Mouse (Mus musculus) brown adipose tissue, adult 24 weeks (tissue): ENCODE results near the gene Pcnp. TPM values are rescaled to one million over a fixed set of nuclear protein-coding genes. Genes with fewer than 3 reads are reported as not detected.
A peak's percentile ranks its signal among the peaks of the same experiment; 100 is the strongest.
"Not testable (repeated sequence)": the region's sequence is repeated elsewhere in the genome, so short reads cannot be mapped to it uniquely, and the experiment has no call there.

Experiments
- H3K27ac ChIP-seq: fragments of 200-500 bp; replicated peaks from 2 replicates; pipeline ENCODE4 v1.5.1; 2012; ENCODE audit warnings: low read depth, mild to moderate bottlenecking, low read length
- H3K4me1 ChIP-seq: fragments of 200-500 bp; 2 replicates; pipeline ENCODE4 v1.6.1; 2012; ENCODE audit warnings: low read length, mixed read lengths; ENCODE audit not compliant: control insufficient read depth, insufficient read depth, insufficient read length
- H3K4me3 ChIP-seq: fragments of 200-500 bp; 2 replicates; pipeline ENCODE4 v1.5.1; 2012; ENCODE audit warnings: low read depth, mild to moderate bottlenecking, low read length, moderate library complexity; ENCODE audit not compliant: insufficient read depth
- polyA plus RNA-seq: library from polyadenylated mRNA; stranded (reverse); fragments of >200 nt; gene quantifications from 2 replicates; pipeline ENCODE4 v1.2.4, GENCODE M21; 2012; ENCODE audit not compliant: missing spikeins, insufficient read depth, insufficient read length

Gene Pcnp
- polyA plus RNA-seq, 1 experiment = 80.9 TPM

DNA sequence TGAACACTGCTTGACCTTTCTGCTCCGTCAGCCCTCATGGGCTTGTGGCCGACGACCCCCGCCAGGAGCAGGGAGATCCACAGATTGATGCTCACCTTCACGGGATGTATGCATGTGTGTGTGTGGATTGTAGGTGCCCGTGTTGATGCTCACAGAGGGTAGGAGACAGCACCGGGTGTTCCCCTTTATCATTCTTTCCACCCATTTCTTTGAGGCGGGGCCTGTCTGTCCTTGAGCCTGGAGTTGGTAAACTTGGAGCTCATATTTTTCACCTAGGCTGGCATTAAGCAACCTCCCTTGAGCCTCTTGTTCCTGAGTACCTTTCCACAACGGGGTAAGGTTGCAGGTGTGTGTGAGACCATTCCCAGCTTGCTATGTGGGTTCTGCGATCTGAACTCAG is 28.6 kb upstream of the Pcnp start:
- no peak overlapping the region for H3K4me3 ChIP-seq
- no peaks in the 10 kb centered on the region for H3K4me1 ChIP-seq
- no peak overlapping the region for H3K27ac ChIP-seq

DNA sequence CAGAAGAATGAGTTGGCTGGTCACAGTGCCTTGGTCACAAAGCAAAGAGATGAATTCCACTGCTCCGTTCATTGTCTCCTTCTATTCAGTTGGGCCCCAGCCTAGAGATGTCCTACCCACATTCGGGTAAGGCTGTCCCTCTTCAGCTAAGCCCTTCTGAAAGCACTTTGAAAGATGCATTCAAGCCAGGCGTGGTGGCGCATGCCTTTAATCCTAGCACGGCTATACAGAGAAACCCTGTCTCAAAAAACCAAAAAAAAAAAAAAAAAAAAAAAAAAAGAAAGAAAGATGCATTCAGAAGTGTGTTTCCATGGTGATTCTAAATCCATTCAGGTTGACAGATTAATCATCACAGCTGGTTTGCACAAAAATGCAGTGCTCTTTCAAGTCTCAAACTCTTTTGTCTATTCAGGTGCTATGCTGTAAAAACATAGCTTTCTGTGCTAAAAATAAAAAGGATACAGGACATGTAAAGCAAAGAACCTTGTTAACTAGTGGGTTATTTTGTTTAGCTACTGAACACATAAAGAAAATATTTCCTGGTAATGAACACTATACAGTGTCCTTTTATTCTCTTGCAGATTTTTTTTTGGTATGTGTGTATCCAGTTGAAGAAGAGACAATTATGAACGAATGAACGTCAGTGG is 27.5 kb upstream of the Pcnp start:
- Histone ChIP-seq H3K4me3 (no peak overlapping the region), H3K27ac (no peak overlapping the region), H3K4me1 (no peaks in the 10 kb centered on the region)

DNA sequence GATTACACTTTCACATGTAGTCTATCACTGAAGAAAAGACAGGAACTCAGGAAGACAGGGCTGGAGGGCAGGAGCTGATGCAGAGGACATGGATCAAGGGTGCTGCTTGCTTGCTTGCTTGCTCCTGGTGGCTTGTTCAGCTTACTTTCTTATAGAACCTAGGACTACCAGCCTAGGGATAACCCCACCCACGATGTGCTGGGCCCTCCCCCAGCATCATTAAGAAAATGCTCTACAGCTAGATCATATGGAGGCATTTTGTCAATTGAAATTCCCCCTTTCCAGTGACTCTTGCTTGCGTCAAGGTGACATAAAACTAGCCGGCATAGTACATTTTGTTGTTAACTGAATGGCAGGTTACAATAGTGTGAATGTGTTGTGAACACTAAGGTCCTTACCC is 26.4 kb upstream of the Pcnp start:
- no peak overlapping the region for H3K4me3 ChIP-seq
- H3K27ac ChIP-seq = no peak overlapping the region
- H3K4me1 ChIP-seq = no peaks in the 10 kb centered on the region

DNA sequence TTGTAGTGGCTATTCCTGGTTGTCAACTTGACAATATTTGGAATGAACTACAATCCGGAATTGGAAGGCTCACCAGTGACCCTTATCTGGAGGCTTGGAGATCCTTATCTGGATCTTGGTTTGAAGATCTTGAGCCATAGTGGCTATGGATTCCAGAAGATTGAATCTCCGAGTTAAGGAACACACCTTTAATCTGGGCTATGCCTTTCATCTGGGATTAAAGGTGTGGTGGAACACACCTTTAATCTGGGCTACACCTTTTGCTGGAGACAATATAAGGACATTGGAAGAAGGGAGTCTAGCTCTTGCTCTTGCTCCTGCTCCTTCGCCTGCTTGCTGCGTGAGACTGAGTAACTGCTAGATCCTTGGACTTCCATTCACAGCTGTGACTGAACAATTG is 18.5 kb upstream of the Pcnp start, which contains the start of gene Senp7:
Senp7 (plus strand) TSS at position 301 of the 400 bp plus-strand sequence.
- H3K27ac ChIP-seq, H3K4me1 ChIP-seq, H3K4me3 ChIP-seq: not testable (repeated sequence)

DNA sequence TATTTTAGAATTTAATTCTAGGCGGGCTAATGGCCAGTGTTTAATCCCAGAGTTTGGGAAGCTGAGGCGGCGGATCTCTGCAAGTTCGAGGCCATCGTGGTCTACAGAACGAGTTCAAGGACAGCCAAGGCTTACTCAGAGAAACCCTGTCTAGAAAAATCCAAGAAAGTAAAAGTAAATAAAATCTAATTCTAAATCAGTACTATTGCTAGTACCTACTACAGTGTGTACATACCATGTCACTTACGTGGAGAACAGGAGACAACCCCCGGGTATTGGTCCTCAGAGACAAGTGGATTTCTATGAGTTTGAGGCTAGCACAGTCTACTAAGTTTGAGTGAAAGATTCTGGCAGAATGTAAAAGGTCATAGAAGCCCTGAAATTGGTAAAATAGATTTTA is 8.6 kb upstream of the Pcnp start:
- Histone ChIP-seq H3K4me3 (peak overlapping the region; percentile 99), H3K4me1 (peaks cover 3% of the 10 kb centered on the region; the same call in 1 of the 2 replicates)

DNA sequence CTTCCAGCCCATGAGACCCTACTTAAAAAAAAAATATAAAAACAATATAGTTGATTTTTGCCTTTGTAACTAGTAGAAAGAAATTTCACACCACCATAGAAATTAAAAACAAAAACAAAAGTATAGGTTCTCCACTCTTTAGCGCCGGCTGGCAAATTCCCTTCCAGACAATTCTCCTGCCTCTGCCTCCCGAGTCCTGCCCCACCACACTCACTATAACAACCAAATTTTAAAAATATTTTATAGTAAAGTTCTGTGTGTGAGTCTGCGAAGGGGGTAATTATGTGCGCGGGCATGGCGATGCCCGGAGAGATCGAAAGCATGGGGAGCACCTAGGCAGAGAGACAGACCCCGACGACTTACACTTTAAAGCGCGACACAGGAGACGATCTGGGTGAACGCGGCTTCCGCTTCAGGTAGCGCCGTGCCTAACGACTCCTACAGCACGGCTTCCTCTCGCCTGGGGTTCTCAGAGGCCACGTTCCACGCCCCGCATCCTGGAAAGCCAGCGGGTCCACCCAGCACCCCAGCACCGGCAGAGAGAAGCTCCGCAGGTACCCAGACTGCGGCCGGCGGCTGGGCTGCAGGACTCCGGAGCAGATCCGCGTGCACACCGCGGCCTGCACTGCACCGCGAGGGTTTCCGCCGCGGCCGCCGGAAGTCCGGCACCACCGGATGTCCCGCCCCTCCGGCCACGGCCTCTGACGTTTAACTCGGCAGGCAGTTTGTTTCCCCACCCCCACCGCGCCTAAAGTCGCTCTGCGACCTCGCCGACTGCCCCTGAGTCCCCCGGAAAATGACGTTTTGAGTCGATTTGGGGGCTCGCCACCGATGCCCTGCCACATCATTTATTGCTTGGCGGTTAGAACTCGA is 7.8 kb upstream of the Pcnp start, which contains the start of gene Trmt10c:
Trmt10c (minus strand) TSS at position 682 of the 873 bp plus-strand sequence.
- Histone ChIP-seq H3K4me3 (peak within 1 kb of the TSS; percentile 99), H3K4me1 (peaks cover 3% of the 10 kb centered on the region; the same call in 1 of the 2 replicates), H3K27ac (peak within 1 kb of the TSS; percentile 99)

More for the DNA sequence above, 8.6 kb upstream of the Pcnp start:
- H3K27ac ChIP-seq = peak overlapping the region; percentile 99

DNA sequence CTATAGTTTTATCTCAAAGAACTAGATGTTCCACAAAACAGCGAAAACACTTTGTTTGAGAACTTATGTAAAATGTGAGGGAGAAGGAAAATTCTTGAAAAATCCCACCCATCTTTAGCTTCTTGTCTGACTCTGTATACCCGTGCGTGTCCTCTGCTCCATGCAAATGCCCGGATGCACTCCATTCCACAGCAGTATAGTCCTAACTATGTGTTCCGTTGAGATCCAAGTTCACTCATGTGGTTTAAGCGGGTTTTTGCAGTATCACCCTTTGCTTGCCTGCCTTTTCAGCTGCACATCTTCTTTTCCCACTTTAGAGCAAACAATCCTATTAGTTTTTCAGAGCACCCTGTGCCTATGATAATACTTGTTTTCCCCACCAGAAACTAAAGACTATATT is 7.0 kb upstream of the Pcnp start:
- Histone ChIP-seq H3K4me3 (peak overlapping the region; percentile 2; the same call in 1 of the 2 replicates), H3K4me1 (peaks cover 3% of the 10 kb centered on the region; the same call in 1 of the 2 replicates), H3K27ac (no peak overlapping the region)

DNA sequence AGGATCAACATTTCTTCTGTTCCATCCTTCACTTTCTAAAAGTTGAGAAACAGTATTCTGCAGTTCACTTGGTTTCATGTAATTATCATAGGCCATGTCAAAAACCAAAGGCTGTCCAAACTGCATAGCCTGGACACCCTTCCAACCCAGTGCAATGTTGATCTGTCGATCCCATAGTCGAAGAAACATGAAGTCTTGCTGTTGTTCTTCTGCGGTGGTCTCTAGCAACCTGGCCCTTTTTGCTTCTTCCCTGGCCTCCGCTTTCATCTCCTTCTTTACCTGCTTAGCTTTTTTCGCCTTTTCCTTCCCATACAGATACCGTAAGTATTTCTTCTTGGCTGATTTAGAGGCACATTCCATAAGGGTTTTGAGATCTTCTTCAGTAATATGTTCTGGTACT is 5.0 kb upstream of the Pcnp start:
- Histone ChIP-seq H3K4me1 (peaks cover 3% of the 10 kb centered on the region; the same call in 1 of the 2 replicates), H3K4me3 (no peak overlapping the region), H3K27ac (no peak overlapping the region)

DNA sequence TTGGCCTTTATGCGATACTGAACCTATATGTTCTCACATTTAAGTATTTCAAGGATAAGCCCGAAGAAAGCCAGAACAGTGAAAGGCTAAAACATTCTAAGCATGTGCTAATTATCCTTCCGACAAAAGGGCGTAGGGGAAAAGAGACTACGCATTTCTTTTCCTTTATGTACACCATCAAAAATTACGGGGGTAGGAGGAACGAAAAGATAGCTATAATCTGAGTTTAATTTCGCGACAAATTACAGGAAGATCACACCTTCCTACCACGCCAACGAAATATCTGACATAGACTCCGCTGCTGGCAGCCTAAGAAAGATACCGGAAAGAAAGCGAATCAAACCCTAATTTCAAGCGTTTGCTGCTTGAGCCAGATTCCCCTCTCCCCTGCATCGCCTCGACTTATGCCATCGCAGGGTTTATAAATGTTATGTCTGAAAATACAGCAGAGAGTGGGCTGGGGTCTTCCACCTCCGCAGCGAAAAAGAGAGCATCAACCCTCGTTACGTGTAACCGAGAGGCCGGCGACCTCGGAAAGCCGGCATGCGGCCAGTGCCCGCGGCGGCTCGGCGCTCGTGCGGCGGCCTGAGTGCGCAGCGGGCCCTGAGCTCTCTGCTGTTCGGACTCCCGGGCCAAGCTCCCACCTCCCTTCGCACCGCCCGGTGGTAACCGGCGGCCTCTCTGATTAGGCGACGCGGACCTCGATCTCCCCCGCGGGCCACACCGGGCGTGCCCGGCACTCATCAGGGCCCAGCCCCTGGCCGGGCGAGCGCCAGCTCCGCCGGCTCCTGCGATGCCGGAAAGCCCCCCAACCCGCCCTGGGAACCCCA is 602 bp downstream of the Pcnp start:
- H3K27ac ChIP-seq = peak overlapping the region; percentile 62
- peaks cover 4% of the 10 kb centered on the region for H3K4me1 ChIP-seq
- peak overlapping the region; percentile 93 for H3K4me3 ChIP-seq

DNA sequence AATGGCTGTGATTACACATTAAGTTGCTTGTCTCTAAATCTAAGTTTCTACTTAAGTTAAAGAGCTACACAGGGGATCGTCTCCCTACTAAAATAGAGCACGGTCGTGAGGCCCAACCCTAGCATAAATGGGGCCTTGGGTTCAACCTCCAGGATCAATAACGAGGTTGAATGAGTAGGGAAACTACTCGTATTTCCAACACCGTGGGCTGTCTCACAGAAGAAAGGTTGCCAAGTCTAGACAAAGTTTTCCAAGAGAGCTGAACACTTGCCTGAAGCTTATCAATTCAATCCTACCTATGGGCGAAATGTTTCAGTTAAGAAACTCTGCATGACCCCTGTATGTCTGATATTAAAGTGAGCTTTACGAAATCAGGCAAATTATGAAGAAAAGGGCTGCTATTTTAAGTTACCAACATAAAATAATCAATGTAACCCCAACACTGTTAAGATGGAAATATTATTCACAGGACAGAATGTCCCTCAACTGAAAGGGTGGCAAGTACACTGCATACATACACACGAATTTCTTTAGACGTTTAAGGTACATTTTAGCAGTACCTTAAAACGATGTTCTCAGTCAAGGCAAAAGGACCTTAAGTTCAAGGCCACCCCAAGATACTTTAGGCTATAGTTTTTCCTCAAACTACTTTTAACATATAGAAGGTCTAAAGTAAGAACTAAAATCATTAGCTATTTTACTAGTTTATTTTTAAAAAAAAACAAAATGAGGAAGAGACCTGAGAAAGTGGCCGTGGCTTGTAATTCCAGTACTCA is 1.5 kb downstream of the Pcnp start:
- Histone ChIP-seq H3K4me3 (peak overlapping the region; percentile 93; the same call in 1 of the 2 replicates), H3K4me1 (peaks cover 4% of the 10 kb centered on the region), H3K27ac (no peak overlapping the region)

DNA sequence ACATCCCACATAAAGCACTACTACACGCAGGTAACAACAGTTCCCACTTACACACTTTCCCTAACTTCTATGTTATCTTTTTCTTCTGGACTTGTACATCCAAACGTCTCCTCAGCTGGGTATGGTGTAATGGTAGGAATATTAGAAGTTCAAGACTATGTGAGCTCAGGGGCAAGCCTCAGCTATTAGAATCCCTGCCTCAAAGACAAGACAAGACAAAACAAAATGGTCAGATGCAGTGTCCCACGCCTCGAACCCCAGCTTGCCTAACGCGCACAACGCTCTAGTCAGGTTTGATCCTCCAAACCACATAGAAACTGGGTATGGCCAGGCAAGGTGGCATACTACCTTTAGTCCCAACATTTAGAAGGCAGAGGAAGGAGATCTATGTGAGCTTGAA is 9.9 kb downstream of the Pcnp start:
- H3K27ac ChIP-seq = no peak overlapping the region
- no peak overlapping the region for H3K4me3 ChIP-seq
- H3K4me1 ChIP-seq = no peaks in the 10 kb centered on the region

DNA sequence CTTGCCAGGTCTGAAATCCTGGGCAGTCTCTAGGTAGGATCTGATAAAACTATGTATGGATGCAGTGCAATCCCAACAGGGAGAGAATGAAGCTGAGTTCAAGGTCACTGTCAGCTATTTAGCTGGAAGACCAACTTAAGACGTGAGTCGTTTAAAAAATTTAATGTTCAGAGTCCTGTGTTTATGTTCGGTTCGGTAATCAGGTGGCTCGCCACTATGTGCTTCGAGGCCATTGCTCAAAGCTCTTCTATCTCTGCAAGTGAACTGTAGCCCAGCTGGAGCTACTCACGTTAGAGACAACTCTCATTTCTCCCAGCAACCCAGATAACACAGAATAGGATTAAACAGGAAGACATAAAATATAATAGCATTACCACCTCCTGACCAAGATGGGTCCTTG is 15.5 kb downstream of the Pcnp start:
- Histone ChIP-seq H3K4me1 (no peaks in the 10 kb centered on the region), H3K27ac (no peak overlapping the region), H3K4me3 (no peak overlapping the region)

DNA sequence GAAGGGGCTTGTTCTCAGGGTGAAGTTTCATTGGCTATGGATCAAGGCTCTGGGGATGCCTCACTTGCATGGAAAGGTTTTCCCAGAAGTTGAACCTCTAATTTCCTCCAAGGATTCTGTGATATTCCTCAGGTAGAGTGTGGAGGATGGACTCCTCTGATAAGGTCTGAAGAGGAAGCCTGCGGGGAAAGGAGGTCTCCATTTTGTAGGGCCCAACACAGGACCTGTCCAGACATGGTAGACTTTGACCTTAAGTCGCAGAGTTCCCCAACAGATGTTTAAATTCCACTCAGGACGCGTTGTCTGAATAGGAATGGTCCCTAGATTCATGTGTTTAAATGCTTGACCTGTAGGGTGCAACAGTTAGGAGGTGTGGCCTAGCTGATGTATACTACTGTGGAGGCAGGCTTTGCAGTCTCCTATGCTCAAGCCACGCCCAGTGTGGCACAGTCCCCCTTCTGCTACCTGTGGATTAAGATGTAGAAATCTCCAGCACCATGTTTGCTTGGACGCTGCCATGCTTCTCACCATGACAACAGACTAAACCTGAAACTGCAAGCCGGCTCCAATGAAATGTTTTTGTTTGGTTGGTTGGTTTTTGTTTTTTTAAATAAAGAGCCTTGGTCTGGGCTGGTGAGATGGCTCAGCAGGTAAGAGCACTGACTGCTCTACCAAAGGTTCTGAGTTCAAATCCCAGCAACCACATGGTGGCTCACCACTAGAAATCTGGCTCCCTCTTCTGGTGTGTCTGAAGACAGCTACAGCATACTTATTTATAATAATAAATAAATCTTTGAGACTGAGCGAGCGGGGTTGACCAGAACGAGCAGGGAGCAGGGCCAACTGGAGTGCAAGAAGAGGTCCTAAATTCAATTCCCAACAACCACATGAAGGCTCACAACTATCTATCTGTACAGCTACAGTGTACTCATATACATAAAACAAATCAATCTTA is 16.5 kb downstream of the Pcnp start:
- Histone ChIP-seq H3K27ac (no peak overlapping the region), H3K4me1 (no peaks in the 10 kb centered on the region), H3K4me3 (no peak overlapping the region)
